Mouse (Mus musculus): ENCODE measurements around the gene 4921530L21Rik. TPM values are rescaled to one million over a fixed set of nuclear protein-coding genes. Genes with fewer than 3 reads are reported as not detected.

4921530L21Rik gene
- polyA plus RNA-seq (2015; fragmentation: Nextera tagmentation; extraction: Ambion mirVana), result not detected in 2 replicates

DNA sequence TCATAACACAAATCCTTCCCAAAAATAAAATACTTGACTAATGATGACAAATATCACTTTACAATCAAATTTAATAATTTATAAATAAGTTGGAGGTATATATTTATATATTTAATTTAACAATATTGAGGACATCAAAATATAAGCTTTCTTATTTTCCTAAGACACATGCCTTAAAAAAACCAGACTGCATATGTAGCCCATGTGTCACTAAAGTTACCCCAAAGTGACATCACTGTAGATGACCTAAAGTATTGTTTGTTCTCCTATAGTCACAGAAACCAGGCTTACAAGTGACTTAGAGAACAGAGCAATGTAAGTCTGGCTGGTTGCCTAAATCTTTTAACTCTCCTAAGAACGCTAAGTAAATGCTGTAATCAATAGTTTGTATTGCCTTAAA lies at the start of gene 4921530L21Rik:
4921530L21Rik (plus strand) TSS at position 301 of the 400 bp plus-strand sequence.
- no peaks in the 10 kb centered on the region for H3K36me3 ChIP-seq (ENCODE audit: control insufficient read depth, insufficient read depth, low read length)
- H3K4me3 ChIP-seq (ENCODE audit: low read length), result no peak within 1 kb of the TSS
- H3K27me3 ChIP-seq (replicated peaks; ENCODE audit: control insufficient read depth, insufficient read depth, low read length), result no peaks in the 10 kb centered on the region
- H3K9ac ChIP-seq (ENCODE audit: low read depth, low read length), result no peak within 1 kb of the TSS
- no peaks in the 10 kb centered on the region for H3K4me1 ChIP-seq (ENCODE audit: control insufficient read depth, insufficient read depth, low read length)
- WGBS, result 93% methylated on average over 1 of the region's 1 CpGs
- no peak within 1 kb of the TSS for H3K27ac ChIP-seq (ENCODE audit: low read length)
- H3K9me3 ChIP-seq (ENCODE audit: control insufficient read depth, low read length), result no peaks in the 10 kb centered on the region
- no peak for ATAC-seq
- H3K4me2 ChIP-seq (ENCODE audit: low read depth, low read length), result no peak within 1 kb of the TSS

GRCm38 (mm10) chr14:95833866-95834265 lies 47.2 kb upstream of the 4921530L21Rik start:
- Histone ChIP-seq H3K9me3 (ENCODE audit: control insufficient read depth, low read length) (no peaks in the 10 kb centered on the region), H3K4me1 (ENCODE audit: control insufficient read depth, insufficient read depth, low read length) (no peaks in the 10 kb centered on the region), H3K4me3 (ENCODE audit: low read length) (no peak overlapping the region), H3K4me2 (ENCODE audit: low read depth, low read length) (no peak overlapping the region), H3K9ac (ENCODE audit: low read depth, low read length) (no peak overlapping the region), H3K27ac (ENCODE audit: low read length) (no peak overlapping the region), H3K36me3 (ENCODE audit: control insufficient read depth, insufficient read depth, low read length) (no peaks in the 10 kb centered on the region), H3K27me3 (replicated peaks; ENCODE audit: control insufficient read depth, insufficient read depth, low read length) (no peaks in the 10 kb centered on the region)
- ATAC-seq, result no peak
- 66% methylated on average over 3 of the region's 3 CpGs for WGBS

DNA sequence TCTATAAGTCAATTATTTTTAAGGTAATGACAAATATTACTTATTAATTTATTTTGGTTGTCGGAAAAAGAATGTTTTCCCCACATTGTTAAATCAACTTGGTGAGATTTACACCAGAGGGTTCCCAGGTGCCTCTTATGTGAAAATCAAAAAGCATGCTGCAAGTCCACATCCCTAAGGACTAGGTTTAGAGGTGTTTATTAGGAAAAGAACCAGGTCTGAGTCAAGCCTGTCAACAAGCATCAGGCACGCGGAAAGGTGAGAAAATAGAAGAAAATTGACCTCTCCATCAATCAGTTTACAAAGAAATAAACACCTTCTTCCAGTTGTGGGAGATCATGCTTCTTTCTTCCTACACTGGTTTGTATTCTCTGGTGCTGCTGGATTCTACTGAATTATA lies 18.1 kb upstream of the 4921530L21Rik start:
- Histone ChIP-seq H3K4me1 (ENCODE audit: control insufficient read depth, insufficient read depth, low read length) (no peaks in the 10 kb centered on the region), H3K9ac (ENCODE audit: low read depth, low read length) (no peak overlapping the region), H3K27ac (ENCODE audit: low read length) (no peak overlapping the region), H3K27me3 (replicated peaks; ENCODE audit: control insufficient read depth, insufficient read depth, low read length) (no peaks in the 10 kb centered on the region), H3K4me2 (ENCODE audit: low read depth, low read length) (no peak overlapping the region), H3K36me3 (ENCODE audit: control insufficient read depth, insufficient read depth, low read length) (no peaks in the 10 kb centered on the region), H3K4me3 (ENCODE audit: low read length) (no peak overlapping the region), H3K9me3 (ENCODE audit: control insufficient read depth, low read length) (no peaks in the 10 kb centered on the region)
- ATAC-seq, result no peak
- 84% methylated on average over 3 of the region's 3 CpGs for WGBS

- no peaks in the 10 kb centered on the region for H3K27me3 ChIP-seq (replicated peaks; ENCODE audit: control insufficient read depth, insufficient read depth, low read length)
- no peaks in the 10 kb centered on the region for H3K36me3 ChIP-seq (ENCODE audit: control insufficient read depth, insufficient read depth, low read length)
- H3K27ac ChIP-seq (ENCODE audit: low read length), result no peak overlapping the region
- no peak for ATAC-seq
- no peaks in the 10 kb centered on the region for H3K4me1 ChIP-seq (ENCODE audit: control insufficient read depth, insufficient read depth, low read length)
- WGBS, result 53% methylated on average over 7 of the region's 7 CpGs
- H3K4me2 ChIP-seq (ENCODE audit: low read depth, low read length), result no peak overlapping the region
- no peak overlapping the region for H3K4me3 ChIP-seq (ENCODE audit: low read length)
- H3K9ac ChIP-seq (ENCODE audit: low read depth, low read length), result no peak overlapping the region
- no peaks in the 10 kb centered on the region for H3K9me3 ChIP-seq (ENCODE audit: control insufficient read depth, low read length)
Observed at GRCm38 (mm10) chr14:95865676-95866416, 15.2 kb upstream of the 4921530L21Rik start.

DNA sequence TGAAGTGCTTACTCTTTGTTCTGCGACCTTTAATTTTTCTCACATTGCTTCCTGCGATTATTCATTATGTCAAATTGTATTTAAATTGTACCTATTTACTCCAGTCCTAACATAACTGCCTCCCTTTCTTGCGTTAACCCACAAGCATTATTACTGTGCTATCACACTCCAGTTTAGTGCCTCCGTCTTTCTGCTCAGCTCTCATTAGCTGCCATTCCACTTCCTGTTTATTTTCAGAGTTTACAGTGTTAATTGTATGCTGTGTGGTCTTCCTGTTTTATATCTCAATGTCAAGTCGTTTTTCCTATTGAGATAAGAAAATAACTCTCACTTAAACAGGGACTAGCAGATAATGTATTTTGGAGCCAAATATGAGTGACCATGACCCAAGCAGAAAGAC lies 9.0 kb upstream of the 4921530L21Rik start:
- Histone ChIP-seq H3K9ac (ENCODE audit: low read depth, low read length) (no peak overlapping the region), H3K4me1 (ENCODE audit: control insufficient read depth, insufficient read depth, low read length) (no peaks in the 10 kb centered on the region), H3K4me3 (ENCODE audit: low read length) (no peak overlapping the region), H3K36me3 (ENCODE audit: control insufficient read depth, insufficient read depth, low read length) (no peaks in the 10 kb centered on the region), H3K9me3 (ENCODE audit: control insufficient read depth, low read length) (no peaks in the 10 kb centered on the region), H3K27ac (ENCODE audit: low read length) (no peak overlapping the region), H3K4me2 (ENCODE audit: low read depth, low read length) (no peak overlapping the region), H3K27me3 (replicated peaks; ENCODE audit: control insufficient read depth, insufficient read depth, low read length) (no peaks in the 10 kb centered on the region)
- ATAC-seq, result no peak
- WGBS, result 58% methylated on average over 5 of the region's 5 CpGs

- H3K36me3 ChIP-seq (ENCODE audit: control insufficient read depth, insufficient read depth, low read length), result no peaks in the 10 kb centered on the region
- WGBS, result 63% methylated on average over 3 of the region's 3 CpGs
- H3K9ac ChIP-seq (ENCODE audit: low read depth, low read length), result no peak overlapping the region
- no peak for ATAC-seq
- H3K27me3 ChIP-seq (replicated peaks; ENCODE audit: control insufficient read depth, insufficient read depth, low read length), result no peaks in the 10 kb centered on the region
- H3K4me3 ChIP-seq (ENCODE audit: low read length), result no peak overlapping the region
- no peaks in the 10 kb centered on the region for H3K9me3 ChIP-seq (ENCODE audit: control insufficient read depth, low read length)
- no peak overlapping the region for H3K4me2 ChIP-seq (ENCODE audit: low read depth, low read length)
- H3K4me1 ChIP-seq (ENCODE audit: control insufficient read depth, insufficient read depth, low read length), result no peaks in the 10 kb centered on the region
- no peak overlapping the region for H3K27ac ChIP-seq (ENCODE audit: low read length)
Observed at GRCm38 (mm10) chr14:95876785-95877510, 4.1 kb upstream of the 4921530L21Rik start.

DNA sequence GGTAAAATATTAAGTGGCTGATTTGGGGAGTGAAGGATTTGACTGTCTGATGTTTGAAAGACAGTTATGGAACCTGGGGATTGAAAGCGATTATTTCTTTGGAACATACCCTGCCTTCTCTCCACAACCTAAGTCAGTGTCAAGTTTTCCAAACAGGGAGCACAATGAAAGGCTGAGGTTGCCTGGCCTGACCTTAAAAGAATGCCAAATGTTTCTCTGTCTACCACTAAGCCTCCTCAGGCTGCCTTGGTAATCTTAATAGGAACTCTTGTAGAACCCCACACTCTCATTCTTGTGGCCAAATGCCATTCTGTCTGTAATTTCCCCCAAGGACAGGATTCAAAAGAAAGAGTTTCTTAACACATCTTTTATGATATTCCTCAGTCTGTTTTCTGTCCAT lies 3.5 kb upstream of the 4921530L21Rik start:
- H3K9ac ChIP-seq (ENCODE audit: low read depth, low read length), result no peak overlapping the region
- 83% methylated on average over 1 of the region's 1 CpGs for WGBS
- no peaks in the 10 kb centered on the region for H3K9me3 ChIP-seq (ENCODE audit: control insufficient read depth, low read length)
- no peaks in the 10 kb centered on the region for H3K36me3 ChIP-seq (ENCODE audit: control insufficient read depth, insufficient read depth, low read length)
- no peak overlapping the region for H3K27ac ChIP-seq (ENCODE audit: low read length)
- H3K4me1 ChIP-seq (ENCODE audit: control insufficient read depth, insufficient read depth, low read length), result no peaks in the 10 kb centered on the region
- no peaks in the 10 kb centered on the region for H3K27me3 ChIP-seq (replicated peaks; ENCODE audit: control insufficient read depth, insufficient read depth, low read length)
- ATAC-seq, result no peak
- no peak overlapping the region for H3K4me3 ChIP-seq (ENCODE audit: low read length)
- no peak overlapping the region for H3K4me2 ChIP-seq (ENCODE audit: low read depth, low read length)

- H3K27ac ChIP-seq (ENCODE audit: low read length), result no peak overlapping the region
- H3K4me1 ChIP-seq (ENCODE audit: control insufficient read depth, insufficient read depth, low read length), result no peaks in the 10 kb centered on the region
- no peak for ATAC-seq
- H3K27me3 ChIP-seq (replicated peaks; ENCODE audit: control insufficient read depth, insufficient read depth, low read length), result no peaks in the 10 kb centered on the region
- WGBS, result 72% methylated on average over 6 of the region's 6 CpGs
- H3K36me3 ChIP-seq (ENCODE audit: control insufficient read depth, insufficient read depth, low read length), result no peaks in the 10 kb centered on the region
- H3K9me3 ChIP-seq (ENCODE audit: control insufficient read depth, low read length), result no peaks in the 10 kb centered on the region
- no peak overlapping the region for H3K4me2 ChIP-seq (ENCODE audit: low read depth, low read length)
- no peak overlapping the region for H3K9ac ChIP-seq (ENCODE audit: low read depth, low read length)
- no peak overlapping the region for H3K4me3 ChIP-seq (ENCODE audit: low read length)
Observed at GRCm38 (mm10) chr14:95899458-95899857, 18.4 kb downstream of the 4921530L21Rik start.

DNA sequence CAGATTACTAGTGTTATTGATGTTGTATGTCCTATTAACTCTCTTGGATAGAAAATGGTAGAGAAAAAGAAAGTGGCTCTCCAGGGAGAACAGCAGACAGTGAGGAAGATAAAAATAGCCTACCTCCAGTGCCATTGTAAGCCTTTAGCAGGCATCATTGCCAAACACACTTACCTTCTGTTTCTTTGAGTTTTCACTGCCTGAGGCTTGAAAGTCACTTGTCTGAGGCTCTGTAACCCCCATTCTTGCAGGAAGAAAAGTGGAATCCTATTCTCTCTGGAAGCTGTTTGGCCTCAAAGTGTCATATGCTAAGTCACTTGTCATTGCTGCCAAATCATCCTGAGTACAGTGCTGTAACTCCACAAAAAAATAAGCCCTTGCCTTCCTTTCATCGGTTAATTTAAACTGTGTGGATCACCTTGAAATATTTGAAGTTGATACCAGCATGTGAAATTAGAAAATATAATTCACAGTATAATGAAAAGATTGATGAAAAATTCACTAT lies 23.6 kb downstream of the 4921530L21Rik start:
- H3K27ac ChIP-seq (ENCODE audit: low read length), result no peak overlapping the region
- no peaks in the 10 kb centered on the region for H3K36me3 ChIP-seq (ENCODE audit: control insufficient read depth, insufficient read depth, low read length)
- H3K9ac ChIP-seq (ENCODE audit: low read depth, low read length), result no peak overlapping the region
- no peak overlapping the region for H3K4me2 ChIP-seq (ENCODE audit: low read depth, low read length)
- H3K4me1 ChIP-seq (ENCODE audit: control insufficient read depth, insufficient read depth, low read length), result no peaks in the 10 kb centered on the region
- WGBS, result 100% methylated on average over 1 of the region's 1 CpGs
- no peaks in the 10 kb centered on the region for H3K27me3 ChIP-seq (replicated peaks; ENCODE audit: control insufficient read depth, insufficient read depth, low read length)
- H3K4me3 ChIP-seq (ENCODE audit: low read length), result no peak overlapping the region
- ATAC-seq, result no peak
- H3K9me3 ChIP-seq (ENCODE audit: control insufficient read depth, low read length), result no peaks in the 10 kb centered on the region

All from intestine, embryonic 16.5 days (tissue).